Mouse (Mus musculus) G1E (cell line): ENCODE results near the gene Timm13. TPM values are rescaled to one million over a fixed set of nuclear protein-coding genes. Genes with fewer than 3 reads are reported as not detected.

Experiments
- ATAC-seq: 2 replicates; pipeline ENCODE4 v1.8.0; 2016; ENCODE audit warnings: mild to moderate bottlenecking; ENCODE audit not compliant: insufficient number of reproducible peaks, poor library complexity, low FRiP score, severe bottlenecking; ENCODE audit errors: extremely low read depth
- DNase-seq: peaks from one replicate; pipeline ENCODE4 v3.0.0; 2012; ENCODE audit warnings: low spot score
- H3K27me3 ChIP-seq: 2 replicates; pipeline ENCODE4 v1.6.1; 2012; ENCODE audit warnings: mild to moderate bottlenecking, low read length, inconsistent platforms; ENCODE audit not compliant: insufficient read depth
- H3K36me3 ChIP-seq: replicated peaks from 2 replicates; pipeline ENCODE3; 2012; ENCODE audit warnings: mild to moderate bottlenecking, inconsistent platforms
- H3K4me1 ChIP-seq: 2 replicates; pipeline ENCODE4 v1.6.1; 2012; ENCODE audit warnings: low read depth, low read length, inconsistent platforms, mixed read lengths; ENCODE audit not compliant: insufficient read depth
- H3K4me3 ChIP-seq: 2 replicates; pipeline ENCODE4 v1.5.1; 2012; ENCODE audit warnings: low read depth, mild to moderate bottlenecking, inconsistent platforms, low read length, moderate library complexity, mixed read lengths
- H3K9me3 ChIP-seq: replicated peaks from 2 replicates; pipeline ENCODE4 v1.6.1; 2012; ENCODE audit warnings: inconsistent platforms
- CTCF ChIP-seq: IDR thresholded peaks from 2 replicates; pipeline ENCODE4 v1.5.1; 2012; ENCODE audit warnings: low read depth, low read length, inconsistent platforms, mixed read lengths
- GATA1 ChIP-seq: IDR thresholded peaks from 2 replicates; pipeline ENCODE4 v1.6.1; 2012; ENCODE audit warnings: borderline replicate concordance, low read length, inconsistent platforms, mixed read lengths
- GATA2 ChIP-seq: IDR thresholded peaks from 2 replicates; pipeline ENCODE4 v1.6.1; 2012; ENCODE audit warnings: low read depth, low read length, inconsistent platforms, borderline replicate concordance
- POLR2AphosphoS5 ChIP-seq: IDR thresholded peaks from 2 replicates; pipeline ENCODE4 v1.6.1; 2012; ENCODE audit warnings: low read depth, low read length, inconsistent platforms; ENCODE audit not compliant: insufficient replicate concordance
- TAL1 ChIP-seq: conservative IDR thresholded peaks from 2 replicates; pipeline ENCODE4 v1.6.1; 2012; ENCODE audit warnings: low read depth, low read length, inconsistent platforms, mixed read lengths
- polyA plus RNA-seq: library from polyadenylated mRNA; stranded (reverse); fragments of >175 nt; gene quantifications from 2 replicates; pipeline ENCODE4 v1.2.3, GENCODE M21; 2012
- total RNA-seq, 2 experiments: library from RNA; stranded (forward) in 1 of 2; stranded (reverse) in 1 of 2; fragments of 200-1000 nt in 1 of 2; fragments of >200 nt in 1 of 2; fragmentation: Nextera tagmentation in 1 of 2; gene quantifications; 2 replicates each; pipeline ENCODE4 v1.2.3; 2014 to 2017

Timm13 gene
- total and polyA plus RNA-seq, 3 experiments: 51.2 to 295 (median 70.4) TPM

- Histone ChIP-seq H3K4me1 (peaks cover 43% of the 10 kb centered on the region), H3K9me3 (no peaks in the 10 kb centered on the region), H3K27me3 (peaks cover 29% of the 10 kb centered on the region; the same call in 1 of the 2 replicates), H3K36me3 (peaks cover 27% of the 10 kb centered on the region), H3K4me3 (no peak overlapping the region)
- ATAC-seq (no peak), DNase-seq (no peak)
- TF ChIP-seq GATA1 (no peak), POLR2AphosphoS5 (no peak), GATA2 (no peak), TAL1 (no peak), CTCF (no peak)
Observed at GRCm38 (mm10) chr10:80902273-80902940, 1.6 kb upstream of the Timm13 start.

GRCm38 (mm10) chr10:80901409-80902272 is 872 bp upstream of the Timm13 start:
- Histone ChIP-seq H3K27me3 (peaks cover 25% of the 10 kb centered on the region; the same call in 1 of the 2 replicates), H3K4me3 (peak overlapping the region; percentile 64; the same call in 1 of the 2 replicates), H3K36me3 (peaks cover 35% of the 10 kb centered on the region), H3K4me1 (peaks cover 46% of the 10 kb centered on the region), H3K9me3 (no peaks in the 10 kb centered on the region)
- no peak for DNase-seq
- ATAC-seq: no peak
- no peak for TF ChIP-seq TAL1
- no peak for TF ChIP-seq GATA2
- no peak for TF ChIP-seq CTCF
- TF ChIP-seq GATA1: no peak
- TF ChIP-seq POLR2AphosphoS5: no peak

- DNase-seq (no peak), ATAC-seq (no peak)
- no peak for TF ChIP-seq TAL1
- TF ChIP-seq CTCF: no peak
- TF ChIP-seq GATA2: no peak
- no peak for TF ChIP-seq GATA1
- no peak for TF ChIP-seq POLR2AphosphoS5
- peaks cover 40% of the 10 kb centered on the region for H3K36me3 ChIP-seq
- peaks cover 50% of the 10 kb centered on the region for H3K4me1 ChIP-seq
- H3K4me3 ChIP-seq: peak overlapping the region; percentile 97
- H3K27me3 ChIP-seq: peaks cover 20% of the 10 kb centered on the region; the same call in 1 of the 2 replicates
- H3K9me3 ChIP-seq: no peaks in the 10 kb centered on the region
Observed at GRCm38 (mm10) chr10:80899591-80900317, 1.0 kb downstream of the Timm13 start.

- no peak for TF ChIP-seq TAL1
- TF ChIP-seq POLR2AphosphoS5: no peak
- TF ChIP-seq GATA2: no peak
- TF ChIP-seq CTCF: no peak
- no peak for TF ChIP-seq GATA1
- H3K27me3 ChIP-seq: peaks cover 17% of the 10 kb centered on the region; the same call in 1 of the 2 replicates
- ATAC-seq (no peak), DNase-seq (no peak)
- peaks cover 40% of the 10 kb centered on the region for H3K36me3 ChIP-seq
- no peaks in the 10 kb centered on the region for H3K9me3 ChIP-seq
- peaks cover 48% of the 10 kb centered on the region for H3K4me1 ChIP-seq
- peak overlapping the region; percentile 97 for H3K4me3 ChIP-seq
Observed at GRCm38 (mm10) chr10:80899074-80899473, 1.7 kb downstream of the Timm13 start.

- no peak for DNase-seq
- H3K36me3 ChIP-seq: peaks cover 40% of the 10 kb centered on the region
- TF ChIP-seq GATA2: no peak
- no peak for TF ChIP-seq POLR2AphosphoS5
- no peak for TF ChIP-seq GATA1
- TF ChIP-seq CTCF: no peak
- TF ChIP-seq TAL1: no peak
- no peak for ATAC-seq
- peaks cover 46% of the 10 kb centered on the region for H3K4me1 ChIP-seq
- H3K9me3 ChIP-seq: no peaks in the 10 kb centered on the region
- peak overlapping the region; percentile 18; the same call in 1 of the 2 replicates for H3K4me3 ChIP-seq
- H3K27me3 ChIP-seq: peaks cover 12% of the 10 kb centered on the region; the same call in 1 of the 2 replicates
Observed at GRCm38 (mm10) chr10:80897861-80898510, 2.8 kb downstream of the Timm13 start.
